ENCODE assay signal across 18 mouse cellular contexts in genomic region chr6:135430441-135430970, GRCm38 (mm10).
DNase-seq lines count a peak whose midpoint lies in the region; ATAC-seq and TF ChIP-seq lines count a peak whose summit lies in the region.
"Had no signal": no experiment of that assay in that cellular context is flagged by ENCODE, and none has a peak within 500 bp of the region (broad histone marks: within the 10 kb centered on the region; RNA-seq: fewer than 3 reads in every experiment).

No protein-coding gene starts in this region.

- 63% methylated on average over 8 of the region's 8 CpGs for WGBS in liver, adult 2 months
- 65% methylated on average over 8 of the region's 8 CpGs for WGBS in liver, embryonic 12.5 days (ENCODE audit: insufficient replicate concordance)

- no peaks in the 10 kb centered on the region for H3K9me3 ChIP-seq in liver, embryonic 12.5 days (replicated peaks)
- H3K9me3 ChIP-seq: embryonic facial prominence, embryonic 10.5 days; embryonic facial prominence, embryonic 12.5 days; forebrain, embryonic 13.5 days; forebrain, embryonic 15.5 days had no signal

- no peak overlapping the region for H3K4me3 ChIP-seq in liver, adult 2 months (ENCODE audit: insufficient read depth, low read depth, low read length)
- H3K4me3 ChIP-seq in liver, embryonic 12.5 days = no peak overlapping the region
- H3K4me3 ChIP-seq: embryonic facial prominence, embryonic 10.5 days; embryonic facial prominence, embryonic 12.5 days; forebrain, embryonic 13.5 days; forebrain, embryonic 15.5 days had no signal

- no peaks in the 10 kb centered on the region for H3K4me1 ChIP-seq in liver, adult 2 months (ENCODE audit: control insufficient read depth, insufficient read depth, low read length)
- H3K4me1 ChIP-seq in liver, embryonic 12.5 days = no peaks in the 10 kb centered on the region
- H3K4me1 ChIP-seq: forebrain, embryonic 13.5 days; forebrain, embryonic 15.5 days had no signal

- no peaks in the 10 kb centered on the region for H3K36me3 ChIP-seq in liver, adult 2 months (ENCODE audit: control insufficient read depth, insufficient read depth, low read length)
- H3K36me3 ChIP-seq in liver, embryonic 12.5 days = no peaks in the 10 kb centered on the region
- H3K36me3 ChIP-seq: embryonic facial prominence, embryonic 10.5 days; embryonic facial prominence, embryonic 12.5 days; forebrain, embryonic 15.5 days had no signal

- DNase-seq in cerebellum, postnatal 14 days = peak; percentile 16 to 26
- DNase-seq in cerebellum, adult 11-12 months = no peak
- DNase-seq in liver, adult 2 months (ENCODE audit: extremely low read depth, low read depth, low spot score) = peak; percentile 46
- DNase-seq in gonadal fat pad, adult 2 months (ENCODE audit: low read depth) = peak; percentile 93
- DNase-seq in embryo, embryonic 10.5 days (ENCODE audit: low spot score) = no peak
- DNase-seq: adrenal gland, adult 2 months; adrenal gland, postnatal 10 days; adrenal gland, postnatal 25 days; cerebellum, adult 11 months; cerebellum, adult 8-10 months; cerebellum, adult 9-11 months; cerebellum, postnatal 36 days; forebrain, postnatal 0 days had no signal

- no peak for ATAC-seq in liver, embryonic 12.5 days
- ATAC-seq: forebrain, embryonic 13.5 days; forebrain, embryonic 15.5 days; forebrain, postnatal 0 days had no signal

- H3K27me3 ChIP-seq in liver, adult 2 months (ENCODE audit: control insufficient read depth, insufficient read depth, low read length) = no peaks in the 10 kb centered on the region
- no peaks in the 10 kb centered on the region for H3K27me3 ChIP-seq in liver, embryonic 12.5 days (replicated peaks)
- H3K27me3 ChIP-seq: forebrain, embryonic 13.5 days; forebrain, embryonic 15.5 days had no signal

- H3K9ac ChIP-seq in liver, adult 2 months (ENCODE audit: low read depth, low read length) = no peak overlapping the region
- H3K9ac ChIP-seq in liver, embryonic 12.5 days = no peak overlapping the region
- H3K9ac ChIP-seq: embryonic facial prominence, embryonic 12.5 days; forebrain, embryonic 13.5 days; forebrain, embryonic 15.5 days; forebrain, postnatal 0 days had no signal

- no peak overlapping the region for H3K27ac ChIP-seq in liver, adult 2 months (replicated peaks; ENCODE audit: insufficient read depth, low read depth, low read length)
- H3K27ac ChIP-seq in liver, embryonic 12.5 days = no peak overlapping the region
- H3K27ac ChIP-seq: embryonic facial prominence, embryonic 10.5 days; embryonic facial prominence, embryonic 12.5 days; forebrain, embryonic 13.5 days; forebrain, embryonic 15.5 days had no signal

- TF ChIP-seq CTCF in liver, adult 2 months (IDR thresholded peaks at IDR 0.05; ENCODE audit: low read depth, low read length) = no peak

- H3K79me2 ChIP-seq in liver, adult 2 months (ENCODE audit: control insufficient read depth, insufficient read depth, low read length) = no peaks in the 10 kb centered on the region

- no peak overlapping the region for H3K4me2 ChIP-seq in liver, embryonic 12.5 days
- H3K4me2 ChIP-seq: embryonic facial prominence, embryonic 12.5 days; forebrain, embryonic 13.5 days; forebrain, embryonic 15.5 days had no signal

- TF ChIP-seq POLR2A in liver, adult 2 months (IDR thresholded peaks at IDR 0.05; ENCODE audit: extremely low read depth, insufficient read depth, low read length) = no peak

Comparison
In these comparisons a context has a peak if more than half of its experiments do, and no peak if none do; other contexts are left out.
1. DNase-seq: peak in cerebellum, postnatal 14 days (2 of 2), liver, adult 2 months (single experiment) and gonadal fat pad, adult 2 months (single experiment); none in cerebellum, adult 11-12 months (single experiment) and embryo, embryonic 10.5 days (single experiment).